Mouse (Mus musculus) spleen, adult 2 months (tissue): Measurements from ENCODE around the gene Angptl8. TPM values are rescaled to one million over a fixed set of nuclear protein-coding genes. Genes with fewer than 3 reads are reported as not detected.
A peak's percentile ranks its signal among the peaks of the same experiment; 100 is the strongest.

Experiments
- DNase-seq, 2 experiments: peaks; one replicate each; pipeline versions ENCODE4 v3.0.0 to v3.0.0-alpha.2; 2012 to 2021; ENCODE audit warnings: low spot score in 2 of 2, low read depth in 1 of 2
- H3K27ac ChIP-seq: fragments of 200-500 bp; 2 replicates; pipeline ENCODE4 v1.5.1; 2012; ENCODE audit warnings: low read length, inconsistent platforms; ENCODE audit not compliant: insufficient read depth
- H3K27me3 ChIP-seq: fragments of 200-500 bp; 2 replicates; pipeline ENCODE4 v1.6.1; 2012; ENCODE audit warnings: mild to moderate bottlenecking, moderate library complexity, low read length, inconsistent platforms; ENCODE audit not compliant: control insufficient read depth, insufficient read depth
- H3K36me3 ChIP-seq: fragments of 200-500 bp; 2 replicates; pipeline ENCODE4 v1.6.1; 2012; ENCODE audit warnings: mild to moderate bottlenecking, low read length, inconsistent platforms; ENCODE audit not compliant: control insufficient read depth, insufficient read depth
- H3K4me1 ChIP-seq: fragments of 200-500 bp; 2 replicates; pipeline ENCODE4 v1.6.1; 2011; ENCODE audit warnings: inconsistent platforms; ENCODE audit not compliant: control insufficient read depth, insufficient read depth, insufficient read length
- H3K4me3 ChIP-seq: fragments of 200-500 bp; 2 replicates; pipeline ENCODE4 v1.5.1; 2011; ENCODE audit warnings: mild to moderate bottlenecking, inconsistent platforms; ENCODE audit not compliant: insufficient read depth, insufficient read length; ENCODE audit errors: extremely low read depth
- CTCF ChIP-seq: fragments of 200-500 bp; IDR thresholded peaks from 2 replicates; pipeline ENCODE4 v1.5.1; 2011; ENCODE audit warnings: mild to moderate bottlenecking, inconsistent platforms; ENCODE audit not compliant: insufficient read depth, insufficient read length, insufficient replicate concordance; ENCODE audit errors: extremely low read depth
- POLR2A ChIP-seq: fragments of 200-500 bp; IDR thresholded peaks from 2 replicates; pipeline ENCODE4 v1.6.1; 2011; ENCODE audit warnings: low read depth, low read length, inconsistent platforms
- WGBS: fragments of 180-500 bp; shearing (Covaris S2); methylation state at CpG from one replicate; pipeline ENCODE4 v1.1.7; 2018; 5-methylcytosine and 5-hydroxymethylcytosine counted together
- polyA plus RNA-seq: library from polyadenylated mRNA; depleted of rRNA; stranded (reverse); fragments of >200 nt; gene quantifications from 2 replicates; pipeline ENCODE4 v1.2.3, GENCODE M21; 2012

The Angptl8 gene
- polyA plus RNA-seq, 1 experiment, result 0.60 TPM

DNA sequence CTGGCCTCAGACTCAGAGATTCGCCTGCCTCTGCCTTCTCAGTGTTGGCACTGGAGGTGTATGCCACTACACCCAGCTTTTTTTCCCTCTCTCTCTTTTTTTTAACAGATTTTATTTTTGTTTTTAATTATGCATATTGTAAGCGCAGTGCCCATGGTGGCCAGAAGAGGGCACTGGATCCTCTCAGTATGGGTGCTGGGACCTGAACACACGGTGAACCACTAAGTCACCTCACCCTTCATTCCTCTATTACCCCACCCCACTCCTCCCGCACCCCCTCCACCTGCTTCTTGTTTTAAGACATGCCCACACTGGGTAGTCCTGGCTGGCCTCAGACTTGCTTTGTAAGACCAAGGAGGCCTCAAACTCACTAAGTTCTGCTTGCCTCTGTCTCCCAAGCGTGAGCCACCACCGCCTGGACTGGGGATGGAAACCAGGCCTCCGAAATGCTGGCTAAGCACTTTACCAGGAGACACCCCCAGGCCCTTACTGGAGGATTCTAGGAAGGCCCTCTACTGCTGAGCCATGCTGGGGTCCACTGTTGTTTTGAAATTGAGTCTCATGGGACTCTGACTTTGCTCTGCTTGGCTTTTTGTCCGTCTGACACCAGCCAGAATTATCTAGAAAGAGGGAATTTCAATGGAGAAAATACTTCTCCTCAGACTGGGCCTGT is 4.9 kb downstream of the Angptl8 start:
- no peaks in the 10 kb centered on the region for H3K27me3 ChIP-seq
- no peaks in the 10 kb centered on the region for H3K36me3 ChIP-seq
- peak in 1 of 2 experiments; percentile 12 for DNase-seq
- TF ChIP-seq POLR2A (no peak), CTCF (peak; percentile 65; the same call in 1 of the 2 replicates)
- H3K27ac ChIP-seq, result no peak overlapping the region
- no peaks in the 10 kb centered on the region for H3K4me1 ChIP-seq
- 55% methylated on average over 8 of the region's 8 CpGs for WGBS
- no peak overlapping the region for H3K4me3 ChIP-seq

DNA sequence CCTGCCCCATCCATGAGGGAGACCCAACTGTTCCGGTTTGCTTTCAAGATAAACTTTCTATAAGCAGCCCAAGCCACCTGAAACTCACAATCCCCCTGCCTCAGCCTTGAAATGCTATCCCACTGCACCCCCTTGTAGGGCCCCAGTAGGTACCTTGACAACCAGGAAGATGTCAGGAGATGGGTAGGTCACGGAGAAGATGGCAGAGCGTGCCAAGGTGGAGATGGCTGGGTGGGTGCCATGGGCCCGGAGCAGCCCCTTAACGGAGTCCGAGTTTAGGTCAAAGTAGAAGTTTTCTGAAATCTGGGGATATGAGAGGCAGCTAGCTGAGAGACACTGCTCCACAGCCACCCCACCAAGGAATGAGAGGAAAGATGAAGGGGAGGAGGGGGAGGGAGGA is 6.0 kb downstream of the Angptl8 start:
- Histone ChIP-seq H3K4me3 (no peak overlapping the region), H3K4me1 (no peaks in the 10 kb centered on the region), H3K27ac (no peak overlapping the region), H3K36me3 (no peaks in the 10 kb centered on the region), H3K27me3 (no peaks in the 10 kb centered on the region)
- DNase-seq, result no peak
- TF ChIP-seq POLR2A, result no peak
- no peak for TF ChIP-seq CTCF
- 92% methylated on average over 6 of the region's 6 CpGs for WGBS

DNA sequence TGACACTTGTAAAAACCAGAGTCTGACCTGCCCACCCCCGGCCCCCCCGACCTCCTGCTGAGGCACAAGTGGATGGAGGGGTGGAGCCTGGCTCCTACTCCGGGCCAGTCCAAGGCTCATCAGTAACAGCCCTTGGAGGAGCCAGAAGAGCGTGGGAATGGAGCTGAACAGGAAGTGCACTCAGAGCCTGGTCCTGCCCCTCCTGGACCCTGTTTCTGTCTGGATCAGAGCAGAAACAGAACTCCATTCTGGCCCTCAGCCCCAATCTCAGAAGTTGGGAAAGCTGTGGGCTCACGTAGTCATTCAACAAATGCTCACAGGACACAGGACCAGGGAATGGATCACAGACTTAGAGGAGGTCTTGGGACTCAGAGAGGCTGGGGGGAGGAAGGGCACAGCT is 7.1 kb downstream of the Angptl8 start:
- TF ChIP-seq POLR2A, result no peak
- peak overlapping the region; percentile 10; the same call in 1 of the 2 replicates for H3K27ac ChIP-seq

DNA sequence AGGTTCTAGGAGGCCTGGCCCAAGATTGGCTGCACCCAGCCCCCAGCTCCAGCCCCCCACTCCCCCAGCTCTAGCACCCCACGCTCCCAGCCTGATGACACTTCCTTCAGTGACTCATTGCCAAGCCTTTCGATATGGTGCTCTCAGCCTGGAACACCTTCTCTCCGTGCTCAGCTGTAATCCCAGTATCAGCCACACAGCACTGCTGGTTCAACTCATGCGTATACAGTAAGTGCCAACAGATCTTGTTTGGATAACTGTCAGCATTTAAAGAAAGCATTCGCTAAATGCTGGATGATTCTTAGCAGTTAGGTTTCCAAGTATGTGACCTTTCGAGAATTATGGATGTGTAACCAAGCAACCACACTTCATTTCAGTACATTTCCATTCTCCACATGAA is 7.8 kb downstream of the Angptl8 start:
- no peak overlapping the region for H3K4me3 ChIP-seq
- DNase-seq, result no peak
- 77% methylated on average over 6 of the region's 6 CpGs for WGBS
- no peak for TF ChIP-seq CTCF
- TF ChIP-seq POLR2A, result no peak
- H3K27ac ChIP-seq, result peak overlapping the region; percentile 10; the same call in 1 of the 2 replicates
- no peaks in the 10 kb centered on the region; the same call in 1 of the 2 replicates for H3K4me1 ChIP-seq
- no peaks in the 10 kb centered on the region for H3K36me3 ChIP-seq
- no peaks in the 10 kb centered on the region for H3K27me3 ChIP-seq

More for the DNA sequence above, 7.1 kb downstream of the Angptl8 start:
- no peaks in the 10 kb centered on the region for H3K36me3 ChIP-seq
- no peak overlapping the region for H3K4me3 ChIP-seq
- H3K4me1 ChIP-seq, result no peaks in the 10 kb centered on the region; the same call in 1 of the 2 replicates
- no peaks in the 10 kb centered on the region for H3K27me3 ChIP-seq
- 75% methylated on average over 5 of the region's 5 CpGs for WGBS
- no peak for DNase-seq

DNA sequence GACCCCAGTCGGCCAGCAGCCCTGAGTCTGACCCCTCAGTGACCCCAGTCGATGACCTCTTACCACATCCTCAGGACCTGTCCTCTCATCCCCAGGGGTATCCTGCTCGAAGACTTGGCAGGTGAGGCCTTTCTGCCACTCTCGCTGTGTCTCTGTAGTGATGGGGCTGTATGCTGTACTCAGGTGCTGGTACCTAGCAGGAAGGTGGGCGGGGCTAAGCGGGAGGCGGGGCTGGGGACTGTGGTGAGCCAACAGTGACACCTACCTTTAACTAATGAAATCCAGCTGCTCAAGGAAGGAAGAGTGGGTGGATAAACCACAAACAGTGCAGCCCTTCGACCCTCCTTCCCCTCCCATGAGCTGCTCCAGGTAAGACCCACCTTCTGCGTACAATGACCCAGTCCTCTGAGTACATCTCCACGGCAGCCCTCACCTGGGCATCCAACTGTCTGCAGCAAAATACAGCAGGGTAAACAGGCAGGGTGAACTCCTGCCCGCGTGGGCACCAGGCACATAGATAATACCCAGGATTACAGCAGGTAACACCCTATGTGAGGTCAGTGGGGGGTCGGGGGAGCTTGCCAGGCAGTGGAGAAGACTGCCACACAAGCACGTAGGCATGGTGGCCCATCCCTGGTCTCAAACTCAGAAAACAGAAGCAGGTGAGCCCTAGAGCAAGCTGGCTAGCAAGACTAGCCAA is 10.2 kb downstream of the Angptl8 start:
- 70% methylated on average over 14 of the region's 14 CpGs for WGBS
- H3K36me3 ChIP-seq, result no peaks in the 10 kb centered on the region
- H3K4me1 ChIP-seq, result no peaks in the 10 kb centered on the region; the same call in 1 of the 2 replicates
- TF ChIP-seq CTCF (no peak), POLR2A (no peak)
- H3K27ac ChIP-seq, result no peak overlapping the region
- DNase-seq, result no peak
- no peaks in the 10 kb centered on the region for H3K27me3 ChIP-seq
- no peak overlapping the region for H3K4me3 ChIP-seq

DNA sequence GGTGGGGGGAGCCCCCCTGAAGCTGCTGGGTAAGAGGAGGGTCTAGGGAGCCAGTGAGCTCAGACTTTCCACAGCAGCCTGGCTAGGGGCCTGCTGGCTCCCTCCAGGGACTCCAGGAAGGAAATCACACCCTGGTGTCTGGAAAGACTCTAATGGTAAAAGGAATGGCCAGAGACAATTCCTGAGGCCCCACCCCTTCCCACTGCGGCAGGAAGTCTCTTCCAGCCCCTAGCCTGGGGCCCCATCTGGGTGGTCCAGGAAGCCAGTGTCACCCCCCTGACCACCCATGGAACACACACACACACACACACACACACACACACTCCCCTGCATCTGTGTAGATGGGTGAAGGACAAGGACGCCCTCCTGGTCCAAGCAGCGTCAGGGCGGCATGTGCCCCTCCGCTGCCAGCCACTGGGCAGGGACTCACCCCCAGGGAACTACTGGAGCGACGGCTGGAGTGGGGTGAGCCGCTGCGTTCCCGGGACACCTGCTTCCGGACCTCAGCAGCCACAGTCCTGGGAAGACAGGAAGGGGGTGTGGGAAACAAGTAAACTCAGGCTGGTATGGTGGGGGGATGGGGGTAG is 11.5 kb downstream of the Angptl8 start:
- no peak for DNase-seq
- no peaks in the 10 kb centered on the region for H3K27me3 ChIP-seq
- no peak overlapping the region for H3K4me3 ChIP-seq
- TF ChIP-seq CTCF, result no peak
- no peak for TF ChIP-seq POLR2A
- H3K36me3 ChIP-seq, result no peaks in the 10 kb centered on the region
- 76% methylated on average over 11 of the region's 11 CpGs for WGBS
- peak overlapping the region; percentile 52 for H3K27ac ChIP-seq
- H3K4me1 ChIP-seq, result no peaks in the 10 kb centered on the region; the same call in 1 of the 2 replicates
